Mouse (Mus musculus) ES-Bruce4 (cell line): ENCODE measurements around the gene Slc4a3. TPM values are rescaled to one million over a fixed set of nuclear protein-coding genes. Genes with fewer than 3 reads are reported as not detected.
A peak's percentile ranks its signal among the peaks of the same experiment; 100 is the strongest.

Experiments
- H3K27ac ChIP-seq: 2 replicates; pipeline ENCODE4 v1.5.1; 2012; ENCODE audit warnings: low read length, inconsistent platforms; ENCODE audit not compliant: insufficient read depth
- H3K27me3 ChIP-seq: 2 replicates; pipeline ENCODE4 v1.6.1; 2012; ENCODE audit warnings: mild to moderate bottlenecking, low read length, inconsistent platforms; ENCODE audit not compliant: control insufficient read depth, poor library complexity, insufficient read depth, severe bottlenecking
- H3K36me3 ChIP-seq: 2 replicates; pipeline ENCODE4 v1.6.1; 2012; ENCODE audit warnings: inconsistent platforms, mild to moderate bottlenecking, low read length, moderate library complexity; ENCODE audit not compliant: control insufficient read depth, poor library complexity, insufficient read depth, severe bottlenecking
- H3K4me1 ChIP-seq: one replicate; pipeline ENCODE4 v1.8.1; 2011; ENCODE audit warnings: low read length; ENCODE audit not compliant: control insufficient read depth, insufficient read depth
- H3K4me3 ChIP-seq: 2 replicates; pipeline ENCODE4 v1.5.1; 2011; ENCODE audit warnings: low read depth, mild to moderate bottlenecking, low read length
- H3K9ac ChIP-seq: 2 replicates; pipeline ENCODE4 v1.6.1; 2012; ENCODE audit warnings: low read depth, mild to moderate bottlenecking, inconsistent platforms; ENCODE audit not compliant: poor library complexity, severe bottlenecking
- H3K9me3 ChIP-seq: replicated peaks from 2 replicates; pipeline ENCODE4 v1.6.1; 2012; ENCODE audit warnings: mild to moderate bottlenecking, low read length, inconsistent platforms; ENCODE audit not compliant: control insufficient read depth, poor library complexity, insufficient read depth, severe bottlenecking
- CTCF ChIP-seq: IDR thresholded peaks from one replicate; pipeline ENCODE4 v1.8.1; 2011; ENCODE audit warnings: low read depth, low read length
- EP300 ChIP-seq: IDR thresholded peaks from 2 replicates; pipeline ENCODE4 v1.6.1; 2011; ENCODE audit warnings: low read depth, low read length; ENCODE audit not compliant: insufficient read depth
- POLR2A ChIP-seq: IDR thresholded peaks from one replicate; pipeline ENCODE4 v1.8.1; 2011; ENCODE audit warnings: low read length; ENCODE audit not compliant: insufficient read depth
- polyA plus RNA-seq: library from polyadenylated mRNA; stranded (reverse); fragments of >200 nt; gene quantifications from 2 replicates; pipeline ENCODE4 v1.2.4, GENCODE M21; 2011; ENCODE audit warnings: low read depth; ENCODE audit not compliant: missing spikeins, insufficient read depth, insufficient read length

Slc4a3 gene
- polyA plus RNA-seq: 6.6 and 7.4 TPM in 2 replicates

DNA sequence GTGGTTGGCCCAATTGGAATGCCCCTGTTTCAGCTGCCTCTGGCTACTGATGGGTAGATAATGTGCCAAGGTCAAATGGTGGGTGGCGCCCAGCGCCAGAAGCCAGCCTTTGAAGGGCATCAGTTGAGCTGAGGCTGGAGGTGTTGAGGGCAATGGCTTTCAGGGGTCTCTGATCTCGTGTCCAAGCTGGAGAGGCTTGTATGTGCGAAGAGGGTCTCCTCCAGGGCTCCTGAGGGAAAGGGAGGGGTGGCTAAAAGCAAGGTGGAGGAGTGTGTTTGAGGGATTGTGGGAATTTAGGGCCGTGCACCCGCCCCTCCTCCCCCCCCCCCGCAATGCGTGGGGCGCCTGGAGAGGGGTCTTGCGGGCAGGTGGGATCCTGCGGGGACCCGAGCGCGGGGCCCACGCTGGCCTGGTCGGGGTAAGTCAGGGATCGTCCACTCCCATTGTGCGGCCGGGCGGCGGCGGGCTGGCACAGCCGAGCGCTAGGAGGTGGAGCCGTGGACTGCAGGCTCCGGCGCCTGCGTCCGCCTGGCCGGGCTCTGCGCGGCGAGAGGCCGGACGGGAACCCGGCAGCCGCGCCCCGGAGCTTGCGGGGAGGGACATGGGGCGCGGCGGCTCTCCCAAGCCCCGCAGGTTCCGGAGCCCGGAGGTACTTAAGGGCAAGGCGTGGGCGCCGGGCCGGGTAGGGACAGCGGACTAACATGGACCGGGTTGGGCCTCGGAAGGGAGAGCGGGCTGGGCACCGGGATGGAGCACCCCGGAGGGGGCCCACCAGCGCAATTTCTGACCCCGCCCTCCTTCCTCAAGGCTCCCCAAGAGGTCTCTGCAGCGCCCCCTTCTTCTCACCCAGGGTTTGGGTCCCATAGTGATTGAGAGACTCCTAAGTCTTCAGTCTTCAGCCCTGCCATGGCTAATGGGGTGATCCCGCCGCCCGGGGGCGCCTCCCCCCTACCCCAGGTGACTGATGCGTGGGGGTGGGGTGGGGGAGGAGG, at the start of gene Slc4a3:
Gene Slc4a3 (plus strand): TSS at position 302 of the 992 bp plus-strand sequence.
- H3K27ac ChIP-seq: no peak within 1 kb of the TSS
- no peaks in the 10 kb centered on the region for H3K4me1 ChIP-seq
- H3K27me3 ChIP-seq: no peaks in the 10 kb centered on the region
- TF ChIP-seq EP300 (no peak), POLR2A (no peak), CTCF (peak; percentile 37)
- H3K9me3 ChIP-seq: no peaks in the 10 kb centered on the region
- peak within 1 kb of the TSS; percentile 94 for H3K9ac ChIP-seq
- H3K4me3 ChIP-seq: peak within 1 kb of the TSS; percentile 74
- no peaks in the 10 kb centered on the region for H3K36me3 ChIP-seq

DNA sequence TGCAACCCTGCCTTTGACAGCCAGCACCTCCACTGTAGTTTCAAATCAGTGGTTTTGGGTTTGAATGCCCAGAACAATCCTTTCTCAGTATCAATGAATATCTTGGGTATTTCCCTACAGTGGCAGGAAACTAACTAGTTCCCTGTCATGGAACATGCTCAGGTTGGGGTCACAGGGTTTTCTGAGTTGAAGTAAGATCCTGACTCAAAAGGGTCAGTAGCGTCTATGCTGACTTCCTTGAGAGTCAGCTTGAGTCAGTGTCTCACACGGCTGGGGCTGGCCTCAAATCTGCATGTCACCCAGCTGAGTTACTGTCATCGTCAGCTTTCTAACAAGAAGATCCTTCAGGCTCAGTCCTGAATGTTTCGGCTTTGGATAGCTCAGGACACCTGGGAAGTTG, 47.2 kb upstream of the Slc4a3 start:
- Histone ChIP-seq H3K27ac (no peak overlapping the region), H3K9me3 (no peaks in the 10 kb centered on the region), H3K27me3 (no peaks in the 10 kb centered on the region), H3K36me3 (no peaks in the 10 kb centered on the region), H3K4me1 (no peaks in the 10 kb centered on the region), H3K9ac (no peak overlapping the region), H3K4me3 (no peak overlapping the region)
- TF ChIP-seq CTCF (no peak), POLR2A (no peak)

DNA sequence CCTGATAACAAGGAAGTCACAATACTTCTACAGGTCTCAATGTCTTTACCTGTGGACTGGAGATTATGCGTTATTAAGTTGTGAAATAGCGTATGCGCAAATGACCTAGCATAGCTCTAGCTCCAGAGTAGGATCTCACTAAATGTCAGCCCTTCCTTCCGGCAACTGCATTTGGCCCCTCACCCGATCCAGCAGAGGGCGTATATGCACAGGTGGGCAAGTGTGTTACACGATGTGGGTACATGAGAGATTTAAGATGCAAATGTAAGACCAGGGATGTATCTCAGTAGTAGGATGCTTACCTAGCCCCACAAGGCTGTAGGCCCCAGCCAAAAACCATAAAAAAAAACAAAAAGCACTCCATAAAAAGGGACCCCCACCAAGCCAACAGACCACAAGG, 46.6 kb upstream of the Slc4a3 start:
- Histone ChIP-seq H3K9me3 (no peaks in the 10 kb centered on the region), H3K36me3 (no peaks in the 10 kb centered on the region), H3K27ac (no peak overlapping the region), H3K4me1 (peaks cover 1% of the 10 kb centered on the region), H3K9ac (no peak overlapping the region), H3K27me3 (no peaks in the 10 kb centered on the region), H3K4me3 (no peak overlapping the region)
- TF ChIP-seq CTCF (peak; percentile 67), EP300 (no peak)

DNA sequence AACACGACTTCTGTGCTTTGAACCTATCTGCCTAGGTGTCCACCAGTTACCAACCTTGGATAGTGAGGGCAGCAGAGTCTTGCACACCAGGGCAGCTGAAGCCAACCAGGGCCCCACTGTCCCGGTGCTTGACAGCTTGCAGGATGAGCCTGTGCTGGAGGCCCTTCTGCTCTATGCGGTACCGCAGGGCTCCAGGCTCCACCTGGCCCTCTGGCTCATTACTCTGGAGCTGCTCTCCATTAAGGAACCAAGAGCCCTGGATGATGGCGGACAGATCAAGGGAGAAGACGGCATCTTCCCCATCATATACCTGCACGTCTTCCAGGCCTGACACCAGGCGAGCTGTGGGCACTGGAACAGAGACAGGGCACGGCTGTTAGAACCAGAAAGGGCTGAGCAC, 44.2 kb upstream of the Slc4a3 start:
- Histone ChIP-seq H3K9ac (no peak overlapping the region), H3K27ac (no peak overlapping the region), H3K9me3 (no peaks in the 10 kb centered on the region), H3K36me3 (no peaks in the 10 kb centered on the region), H3K27me3 (no peaks in the 10 kb centered on the region), H3K4me3 (no peak overlapping the region), H3K4me1 (peaks cover 4% of the 10 kb centered on the region)
- TF ChIP-seq EP300: no peak
- TF ChIP-seq CTCF: no peak
- no peak for TF ChIP-seq POLR2A

DNA sequence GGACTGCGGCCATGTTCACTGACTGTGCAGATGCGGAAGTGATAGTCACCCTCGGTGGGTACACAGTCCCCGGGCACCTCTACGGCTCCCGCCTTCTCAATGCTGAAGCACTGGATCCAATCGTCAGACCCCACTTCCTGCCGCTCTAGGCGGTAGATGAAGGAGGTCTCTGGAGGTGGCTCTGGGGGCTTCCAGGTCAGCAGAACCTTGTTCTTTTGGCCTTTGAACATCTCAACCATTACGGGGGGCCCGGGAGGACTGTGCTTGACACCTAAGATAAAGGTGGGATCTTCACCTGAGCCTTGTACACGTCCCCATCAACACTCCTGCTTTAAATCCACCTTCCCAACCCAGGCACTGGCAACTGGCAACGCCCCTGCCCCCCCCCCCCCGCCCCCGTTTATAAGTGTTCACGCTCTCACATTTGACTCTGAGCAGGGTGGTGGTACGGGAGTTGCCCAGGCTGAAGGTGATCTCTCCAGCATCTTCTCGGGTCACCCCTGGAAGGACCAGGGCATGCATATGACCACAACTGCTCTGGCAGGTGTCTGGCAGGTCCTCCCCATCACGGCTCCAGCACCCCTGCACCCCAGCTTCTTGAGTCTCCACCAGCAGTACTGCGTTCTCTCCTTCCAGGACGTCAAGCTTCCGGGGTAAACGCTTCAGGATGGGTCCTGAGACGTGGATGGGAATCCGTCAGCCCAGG, 43.0 kb upstream of the Slc4a3 start:
- peak overlapping the region; percentile 10 for H3K4me3 ChIP-seq
- no peaks in the 10 kb centered on the region for H3K36me3 ChIP-seq
- H3K4me1 ChIP-seq: peaks cover 5% of the 10 kb centered on the region
- H3K27me3 ChIP-seq: no peaks in the 10 kb centered on the region
- no peak overlapping the region for H3K27ac ChIP-seq
- TF ChIP-seq CTCF: no peak
- no peak for TF ChIP-seq EP300
- no peak for TF ChIP-seq POLR2A
- no peaks in the 10 kb centered on the region for H3K9me3 ChIP-seq
- no peak overlapping the region for H3K9ac ChIP-seq

DNA sequence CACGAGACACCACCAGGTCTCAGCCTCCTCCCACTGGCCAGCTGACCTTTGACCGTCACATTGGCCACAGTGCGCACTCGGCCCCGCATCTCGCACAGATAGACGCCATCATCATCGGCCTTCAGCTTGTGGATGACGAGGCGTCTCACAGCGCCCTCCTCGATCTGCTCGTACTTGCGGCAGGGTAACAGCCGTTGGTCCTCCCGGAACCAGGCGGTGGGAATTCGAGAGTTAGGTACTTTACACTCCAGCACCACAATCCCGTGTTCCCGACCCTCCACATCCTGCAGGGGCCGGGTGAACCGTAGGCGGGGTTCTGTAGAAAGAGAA, 42.5 kb upstream of the Slc4a3 start:
- no peak overlapping the region for H3K27ac ChIP-seq
- peak overlapping the region; percentile 10 for H3K4me3 ChIP-seq
- H3K27me3 ChIP-seq: no peaks in the 10 kb centered on the region
- H3K36me3 ChIP-seq: no peaks in the 10 kb centered on the region
- H3K9me3 ChIP-seq: no peaks in the 10 kb centered on the region
- TF ChIP-seq POLR2A: no peak
- no peak for TF ChIP-seq CTCF
- TF ChIP-seq EP300: no peak
- H3K4me1 ChIP-seq: peaks cover 5% of the 10 kb centered on the region
- H3K9ac ChIP-seq: no peak overlapping the region
